Mouse (Mus musculus) gastrocnemius, postnatal 36 days (tissue): ENCODE data around the gene Rpl34. TPM values are rescaled to one million over a fixed set of nuclear protein-coding genes. Genes with fewer than 3 reads are reported as not detected.

Experiments used
- DNase-seq, 2 experiments: peaks; one replicate each; pipeline ENCODE4 v3.0.0; 2022
- intact Hi-C: fragments of 180-260 bp; cut with DNase I; formaldehyde crosslinking; loops from one replicate; pipeline ENCODE4 v1.15.1; 2025
- long read RNA-seq, 2 experiments: library from polyadenylated mRNA; stranded (forward); transcript quantifications; one replicate each; pipeline ENCODE4 v2.0.0; 2021
- total RNA-seq, 2 experiments: library from RNA; stranded (reverse); gene quantifications; 2 replicates each; pipeline ENCODE4 v1.2.3; 2021

The Rpl34 gene
- total RNA-seq, result 100 to 1,000 TPM; 274 to 330 TPM
- long read RNA-seq, experiment 1, transcript Rpl34-202 (5 exons, 480 nt), result major isoform, 289 of 333 reads
- long read RNA-seq, experiment 1, transcript Rpl34-201 (5 exons, 624 nt), result minor isoform, 20 of 333 reads
- long read RNA-seq, experiment 1, partial matches to known transcripts, result 13 of 333 reads
- long read RNA-seq, experiment 1, other reads (novel, unspliced or antisense), result 5 of 333 reads
- long read RNA-seq, experiment 2, transcript Rpl34-206 (1 exons, 573 nt), result minor isoform, 7 of 432 reads
- long read RNA-seq, experiment 2, transcript Rpl34-202 (5 exons, 480 nt), result major isoform, 348 of 432 reads
- long read RNA-seq, experiment 2, transcript Rpl34-201 (5 exons, 624 nt), result minor isoform, 47 of 432 reads
- long read RNA-seq, experiment 2, partial matches to known transcripts, result 21 of 432 reads
- long read RNA-seq, experiment 2, other reads (novel, unspliced or antisense), result 6 of 432 reads

- intact Hi-C loops, result no loop called here
- DNase-seq, result peak; percentile 88 to 89
These were observed at the start of gene Rpl34 for GRCm38 (mm10) chr3:130730189-130730653. Rpl34 (minus strand) TSS chr3:130730398.

GRCm38 (mm10) chr3:130768172-130768571 is 38.0 kb upstream of the Rpl34 start:
- intact Hi-C loops, result no loop called here
- DNase-seq, result no peak

- intact Hi-C loops, result no loop called here
- no peak for DNase-seq
These were observed 33.9 kb upstream of the Rpl34 start for GRCm38 (mm10) chr3:130764091-130764490.

GRCm38 (mm10) chr3:130760711-130761435 is 30.7 kb upstream of the Rpl34 start:
- peak in 1 of 2 experiments; percentile 30 for DNase-seq
- intact Hi-C loops, result loop anchor here (2.0 kb wide), 1 partner anchor 476 kb away; no protein-coding TSS in a partner anchor

- intact Hi-C loops, result no loop called here
- no peak for DNase-seq
These were observed 28.1 kb upstream of the Rpl34 start for GRCm38 (mm10) chr3:130758157-130758841.

- no peak for DNase-seq
- intact Hi-C loops, result no loop called here
These were observed 27.1 kb upstream of the Rpl34 start for GRCm38 (mm10) chr3:130757117-130757852.

GRCm38 (mm10) chr3:130749206-130749605 is 19.0 kb upstream of the Rpl34 start:
- intact Hi-C loops, result no loop called here
- no peak for DNase-seq

GRCm38 (mm10) chr3:130746673-130747619 is 16.7 kb upstream of the Rpl34 start:
- no peak for DNase-seq
- intact Hi-C loops, result no loop called here

GRCm38 (mm10) chr3:130737652-130738361 is 7.6 kb upstream of the Rpl34 start:
- DNase-seq, result no peak
- intact Hi-C loops, result no loop called here

- DNase-seq, result no peak
These were observed 6.6 kb upstream of the Rpl34 start for GRCm38 (mm10) chr3:130736758-130737157.

GRCm38 (mm10) chr3:130729472-130730188 is 568 bp downstream of the Rpl34 start:
- intact Hi-C loops, result no loop called here
- peak in 1 of 2 experiments; percentile 5 for DNase-seq

More at GRCm38 (mm10) chr3:130736758-130737157, 6.6 kb upstream of the Rpl34 start:
- intact Hi-C loops, result no loop called here

GRCm38 (mm10) chr3:130727676-130728075 is 2.5 kb downstream of the Rpl34 start:
- DNase-seq, result no peak
- intact Hi-C loops, result no loop called here

- no peak for DNase-seq
- intact Hi-C loops, result no loop called here
These were observed 3.2 kb downstream of the Rpl34 start for GRCm38 (mm10) chr3:130727036-130727435.

GRCm38 (mm10) chr3:130725718-130726117 is 4.5 kb downstream of the Rpl34 start:
- DNase-seq, result no peak
- intact Hi-C loops, result no loop called here

GRCm38 (mm10) chr3:130722733-130723478 is 7.3 kb downstream of the Rpl34 start:
- intact Hi-C loops, result no loop called here
- no peak for DNase-seq

- intact Hi-C loops, result no loop called here
- no peak for DNase-seq
These were observed 10.0 kb downstream of the Rpl34 start for GRCm38 (mm10) chr3:130720225-130720624.

- DNase-seq, result no peak
- intact Hi-C loops, result no loop called here
These were observed 11.3 kb downstream of the Rpl34 start for GRCm38 (mm10) chr3:130718871-130719270.
